In genomic region chr10:80069948-80070450, GRCm38 (mm10) we compare ENCODE assay signal across 22 mouse cellular contexts. TPM values are rescaled to one million over a fixed set of nuclear protein-coding genes. Genes with fewer than 3 reads are reported as not detected.
DNase-seq lines count a peak whose midpoint lies in the region; ATAC-seq lines count a peak whose summit lies in the region.
"Had no signal": no experiment of that assay in that cellular context is flagged by ENCODE, and none has a peak within 500 bp of the region (broad histone marks: within the 10 kb centered on the region; RNA-seq: fewer than 3 reads in every experiment).

No protein-coding gene starts in this region.

- no peak overlapping the region for H3K9ac ChIP-seq in kidney, embryonic 15.5 days
- no peak overlapping the region for H3K9ac ChIP-seq in embryonic facial prominence, embryonic 13.5 days
- H3K9ac ChIP-seq in liver, embryonic 16.5 days (ENCODE audit: low read depth, low read length) = no peak overlapping the region
- H3K9ac ChIP-seq: embryonic facial prominence, embryonic 15.5 days; forebrain, embryonic 12.5 days; hindbrain, embryonic 14.5 days; intestine, embryonic 15.5 days; neural tube, embryonic 13.5 days; stomach, embryonic 15.5 days had no signal

- peak; percentile 18 to 23 for DNase-seq in cerebellum, postnatal 25 days
- DNase-seq in kidney, postnatal 10 days = no peak
- no peak for DNase-seq in layer of hippocampus, postnatal 25 days (ENCODE audit: extremely low spot score in 1 of 2, low spot score in 1 of 2)
- no peak for DNase-seq in neural tube, embryonic 10.5 days (ENCODE audit: extremely low spot score, low spot score)
- DNase-seq: B cell, adult 2 months; cerebellum, adult 8-10 months; heart, postnatal 14 days; layer of hippocampus, postnatal 36 days; left cerebral cortex, postnatal 4 days; lung, adult 18-20 months; lung, postnatal 4 days; right cerebral cortex, postnatal 14 days had no signal

- H3K4me1 ChIP-seq in kidney, embryonic 15.5 days = peaks cover 41% of the 10 kb centered on the region
- peaks cover 30% of the 10 kb centered on the region for H3K4me1 ChIP-seq in embryonic facial prominence, embryonic 13.5 days
- H3K4me1 ChIP-seq in liver, embryonic 16.5 days (ENCODE audit: control insufficient read depth, low read depth, low read length) = peaks cover 36% of the 10 kb centered on the region

- no peaks in the 10 kb centered on the region for H3K9me3 ChIP-seq in kidney, embryonic 15.5 days (replicated peaks)
- H3K9me3 ChIP-seq in embryonic facial prominence, embryonic 13.5 days = no peaks in the 10 kb centered on the region
- H3K9me3 ChIP-seq in liver, embryonic 16.5 days (replicated peaks; ENCODE audit: control insufficient read depth, low read length) = no peaks in the 10 kb centered on the region
- H3K9me3 ChIP-seq: embryonic facial prominence, embryonic 15.5 days; forebrain, embryonic 12.5 days; intestine, embryonic 15.5 days; neural tube, embryonic 13.5 days; stomach, embryonic 15.5 days had no signal

- no peak for ATAC-seq in cerebellum, adult (ENCODE audit: insufficient number of reproducible peaks, low FRiP score, low TSS enrichment)
- ATAC-seq in kidney, embryonic 15.5 days (replicated peaks; ENCODE audit: low FRiP score) = no peak
- ATAC-seq in embryonic facial prominence, embryonic 13.5 days (ENCODE audit: insufficient number of reproducible peaks, insufficient read depth, low FRiP score, low TSS enrichment, low read depth) = no peak
- no peak for ATAC-seq in liver, embryonic 16.5 days (ENCODE audit: low read depth)
- ATAC-seq: intestine, embryonic 15.5 days had no signal

- H3K27ac ChIP-seq in kidney, embryonic 15.5 days = 0 out of 2 replicates have a peak overlapping the region, but pooled peaks have one; percentile 85
- H3K27ac ChIP-seq in embryonic facial prominence, embryonic 13.5 days = 0 out of 2 replicates have a peak overlapping the region, but pooled peaks have one; percentile 71
- H3K27ac ChIP-seq in liver, embryonic 16.5 days (ENCODE audit: low read length) = peak overlapping the region; percentile 6; the same call in 1 of the 2 replicates
- H3K27ac ChIP-seq: hindbrain, embryonic 14.5 days; neural tube, embryonic 13.5 days had no signal

- H3K27me3 ChIP-seq in kidney, embryonic 15.5 days = no peaks in the 10 kb centered on the region
- no peaks in the 10 kb centered on the region for H3K27me3 ChIP-seq in embryonic facial prominence, embryonic 13.5 days
- no peaks in the 10 kb centered on the region for H3K27me3 ChIP-seq in liver, embryonic 16.5 days (ENCODE audit: control insufficient read depth, insufficient read depth, low read depth, low read length)
- H3K27me3 ChIP-seq: embryonic facial prominence, embryonic 15.5 days; forebrain, embryonic 12.5 days; intestine, embryonic 15.5 days; neural tube, embryonic 13.5 days; stomach, embryonic 15.5 days had no signal

- H3K4me2 ChIP-seq in kidney, embryonic 15.5 days = no peak overlapping the region
- H3K4me2 ChIP-seq in embryonic facial prominence, embryonic 13.5 days = no peak overlapping the region
- no peak overlapping the region for H3K4me2 ChIP-seq in liver, embryonic 16.5 days (ENCODE audit: low read depth, low read length)
- H3K4me2 ChIP-seq: embryonic facial prominence, embryonic 15.5 days; forebrain, embryonic 12.5 days; hindbrain, embryonic 14.5 days; intestine, embryonic 15.5 days; neural tube, embryonic 13.5 days; stomach, embryonic 15.5 days had no signal

- no peak overlapping the region for H3K4me3 ChIP-seq in kidney, embryonic 15.5 days (replicated peaks)
- no peak overlapping the region for H3K4me3 ChIP-seq in embryonic facial prominence, embryonic 13.5 days
- no peak overlapping the region for H3K4me3 ChIP-seq in liver, embryonic 16.5 days (ENCODE audit: low read depth, low read length)
- H3K4me3 ChIP-seq: embryonic facial prominence, embryonic 15.5 days; forebrain, embryonic 12.5 days; intestine, embryonic 15.5 days; neural tube, embryonic 13.5 days; stomach, embryonic 15.5 days had no signal

- 93% methylated on average over 4 of the region's 4 CpGs for WGBS in kidney, embryonic 15.5 days
- 87% methylated on average over 4 of the region's 4 CpGs for WGBS in embryonic facial prominence, embryonic 13.5 days
- WGBS in liver, embryonic 16.5 days (ENCODE audit: insufficient replicate concordance) = 83% methylated on average over 4 of the region's 4 CpGs

- peaks cover 25% of the 10 kb centered on the region for H3K36me3 ChIP-seq in kidney, embryonic 15.5 days
- peaks cover 38% of the 10 kb centered on the region for H3K36me3 ChIP-seq in embryonic facial prominence, embryonic 13.5 days
- peaks cover 9% of the 10 kb centered on the region for H3K36me3 ChIP-seq in liver, embryonic 16.5 days (ENCODE audit: control insufficient read depth, insufficient read depth)

RNA-seq across cellular contexts. Expression of gene Gpx4, which starts 23.0 kb away (rescaled TPM):
- 581 and 603 TPM in 2 replicates for polyA plus RNA-seq in kidney, embryonic 15.5 days (2015; fragmentation: Nextera tagmentation; extraction: Ambion mirVana)
- 445 and 488 TPM in 2 replicates for polyA plus RNA-seq in embryonic facial prominence, embryonic 13.5 days (2015; fragmentation: Nextera tagmentation; extraction: Ambion mirVana)
- 553 and 567 TPM in 2 replicates for polyA plus RNA-seq in liver, embryonic 16.5 days (2015; fragmentation: Nextera tagmentation; extraction: Ambion mirVana)
- 100 to 1,000 TPM; 486 to 515 TPM for total RNA-seq in layer of hippocampus, postnatal 25 days (2021)

RNA-seq across cellular contexts. Expression of gene Polr2e, which starts 30.4 kb away (rescaled TPM):
- polyA plus RNA-seq in kidney, embryonic 15.5 days (2015; fragmentation: Nextera tagmentation; extraction: Ambion mirVana) = 235 and 243 TPM in 2 replicates
- polyA plus RNA-seq in embryonic facial prominence, embryonic 13.5 days (2015; fragmentation: Nextera tagmentation; extraction: Ambion mirVana) = 247 and 265 TPM in 2 replicates
- polyA plus RNA-seq in liver, embryonic 16.5 days (2015; fragmentation: Nextera tagmentation; extraction: Ambion mirVana) = 66.8 and 70.1 TPM in 2 replicates
- total RNA-seq in layer of hippocampus, postnatal 25 days (2021) = 10 to 100 TPM; 86.6 to 91.0 TPM

RNA-seq across cellular contexts. Expression of gene Sbno2, which starts 35.4 kb away (rescaled TPM):
- 14.4 and 16.2 TPM in 2 replicates for polyA plus RNA-seq in kidney, embryonic 15.5 days (2015; fragmentation: Nextera tagmentation; extraction: Ambion mirVana)
- polyA plus RNA-seq in embryonic facial prominence, embryonic 13.5 days (2015; fragmentation: Nextera tagmentation; extraction: Ambion mirVana) = 15.8 and 16.1 TPM in 2 replicates
- polyA plus RNA-seq in liver, embryonic 16.5 days (2015; fragmentation: Nextera tagmentation; extraction: Ambion mirVana) = 10.3 and 11.8 TPM in 2 replicates
- total RNA-seq in layer of hippocampus, postnatal 25 days (2021) = 10 to 100 TPM; 14.5 to 22.0 TPM

RNA-seq across cellular contexts. Expression of gene Stk11, which starts 45.6 kb away (rescaled TPM):
- polyA plus RNA-seq in kidney, embryonic 15.5 days (2015; fragmentation: Nextera tagmentation; extraction: Ambion mirVana) = 15.0 and 22.4 TPM in 2 replicates
- 18.5 and 19.0 TPM in 2 replicates for polyA plus RNA-seq in embryonic facial prominence, embryonic 13.5 days (2015; fragmentation: Nextera tagmentation; extraction: Ambion mirVana)
- polyA plus RNA-seq in liver, embryonic 16.5 days (2015; fragmentation: Nextera tagmentation; extraction: Ambion mirVana) = 13.2 and 14.4 TPM in 2 replicates
- 10 to 100 TPM; 89.1 to 94.3 TPM for total RNA-seq in layer of hippocampus, postnatal 25 days (2021)

RNA-seq across cellular contexts. Expression of gene Arhgap45, which starts 53.5 kb away (rescaled TPM):
- 8.7 and 10.0 TPM in 2 replicates for polyA plus RNA-seq in kidney, embryonic 15.5 days (2015; fragmentation: Nextera tagmentation; extraction: Ambion mirVana)
- polyA plus RNA-seq in embryonic facial prominence, embryonic 13.5 days (2015; fragmentation: Nextera tagmentation; extraction: Ambion mirVana) = 3.9 and 4.6 TPM in 2 replicates
- polyA plus RNA-seq in liver, embryonic 16.5 days (2015; fragmentation: Nextera tagmentation; extraction: Ambion mirVana) = 16.6 and 17.3 TPM in 2 replicates
- 1 to 10 TPM; 3.3 to 4.3 TPM for total RNA-seq in layer of hippocampus, postnatal 25 days (2021)

Comparison
In these comparisons a context has a peak if more than half of its experiments do, and no peak if none do; other contexts are left out.
1. DNase-seq: peak in cerebellum, postnatal 25 days (2 of 2); none in kidney, postnatal 10 days (single experiment), layer of hippocampus, postnatal 25 days (0 of 2) and neural tube, embryonic 10.5 days (single experiment).
2. H3K27ac ChIP-seq: peak in every context shown above with its lines; median percentile 85 in kidney, embryonic 15.5 days; 71 in embryonic facial prominence, embryonic 13.5 days; 6 in liver, embryonic 16.5 days.